Mouse (Mus musculus): ENCODE measurements around the gene Olfr462. TPM values are rescaled to one million over a fixed set of nuclear protein-coding genes. Genes with fewer than 3 reads are reported as not detected.

The Olfr462 gene
- total RNA-seq, 2 experiments from 2014 or later, result not detected

- no peak for DNase-seq
Observed at GRCm38 (mm10) chr11:87846968-87847600, 45.0 kb downstream of the Olfr462 start.

DNA sequence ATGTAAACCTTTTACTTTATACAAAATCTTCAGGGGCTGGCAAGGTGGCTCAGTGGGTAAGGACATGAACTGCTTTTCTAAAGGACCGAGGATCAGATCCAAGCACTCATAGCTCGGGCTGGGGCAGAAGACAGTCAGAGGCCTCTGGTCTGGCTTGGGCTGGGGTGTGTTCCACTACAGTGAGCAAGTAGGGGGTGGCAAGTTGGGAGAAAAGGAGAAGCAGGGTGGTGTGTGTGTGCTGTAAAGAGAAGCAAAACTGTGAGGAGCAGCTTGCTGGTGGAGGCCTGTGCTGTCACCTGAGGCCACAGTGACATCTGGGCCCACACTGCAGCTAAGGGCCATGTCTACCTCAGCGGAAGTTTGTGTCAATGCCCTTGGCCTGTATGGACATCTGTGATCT lies 50.6 kb downstream of the Olfr462 start:
- DNase-seq, result no peak

DNA sequence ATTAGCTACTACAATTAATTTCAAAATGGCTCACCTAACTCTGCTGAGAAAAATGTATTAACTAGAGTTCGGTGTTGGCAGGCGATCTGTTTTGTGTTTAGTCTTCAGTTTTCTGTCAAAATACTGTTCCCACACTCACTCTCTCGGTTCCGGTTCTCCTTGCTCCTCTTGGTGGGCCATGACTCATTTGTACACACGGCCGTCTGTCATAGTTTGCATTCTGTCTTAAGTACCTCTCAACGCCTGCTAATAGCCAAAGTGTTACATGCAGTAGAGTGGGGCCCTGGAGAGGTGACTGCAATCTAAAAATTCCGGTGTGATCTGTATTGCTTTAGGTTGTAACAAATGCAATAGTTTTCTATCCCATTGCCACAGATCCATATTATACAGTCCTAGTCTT lies 51.4 kb downstream of the Olfr462 start:
- DNase-seq, result no peak

Other genes with a start within 250 kb of the Olfr462 start
- gene Rnf43, start 229.5 kb downstream of the Olfr462 start, total RNA-seq (2021), result 1 to 10 TPM; 2.0 to 2.6 TPM
- 10 to 100 TPM; 71.7 to 78.7 TPM for gene Supt4a, start 154.7 kb downstream of the Olfr462 start, total RNA-seq (2021)
- 100 to 1,000 TPM; 146 to 163 TPM for gene Tspoap1, start 131.7 kb downstream of the Olfr462 start, total RNA-seq (2021)
- gene Mpo, start 98.7 kb downstream of the Olfr462 start, total RNA-seq (2021), result under 1 TPM; 0.28 to 0.60 TPM
- gene Lpo, start 64.0 kb downstream of the Olfr462 start, total RNA-seq (2021), result under 1 TPM; 0.12 to 0.18 TPM
- 1 to 10 TPM; 4.5 to 5.1 TPM for gene Mks1, start 39.1 kb downstream of the Olfr462 start, total RNA-seq (2021)
- not detected for gene Epx, start 16.7 kb downstream of the Olfr462 start, total RNA-seq (2021)
- not detected for gene Olfr463, start 5.1 kb upstream of the Olfr462 start, total RNA-seq (2021)
- not detected for gene Olfr464, start 28.7 kb upstream of the Olfr462 start, total RNA-seq (2021)
- gene Dynll2, start 95.3 kb upstream of the Olfr462 start, total RNA-seq (2021), result 100 to 1,000 TPM; 446 to 473 TPM
- gene Srsf1, start 155.1 kb upstream of the Olfr462 start, total RNA-seq (2021), result 100 to 1,000 TPM; 232 to 248 TPM
- 10 to 100 TPM; 20.2 to 22.6 TPM for gene Vezf1, start 176.0 kb upstream of the Olfr462 start, total RNA-seq (2021)
- 10 to 100 TPM; 27.9 to 31.4 TPM for gene Cuedc1, start 205.8 kb upstream of the Olfr462 start, total RNA-seq (2021)

Data from layer of hippocampus, postnatal 36 days (tissue).